Mouse (Mus musculus) adrenal gland, adult 18-20 months (tissue): Measurements from ENCODE around the gene Igll1. TPM values are rescaled to one million over a fixed set of nuclear protein-coding genes. Genes with fewer than 3 reads are reported as not detected.

ENCODE experiments used
- DNase-seq, 2 experiments: peaks; one replicate each; pipeline ENCODE4 v3.0.0; 2021 to 2022; ENCODE audit warnings: low spot score in 2 of 2
- total RNA-seq, 2 experiments: library from RNA; stranded (reverse); gene quantifications; 1 replicate in 1 of 2; 2 replicates in 1 of 2; pipeline ENCODE4 v1.2.3; 2021

Igll1 gene
- total RNA-seq, 2 experiments from 2014 or later, result not detected

DNA sequence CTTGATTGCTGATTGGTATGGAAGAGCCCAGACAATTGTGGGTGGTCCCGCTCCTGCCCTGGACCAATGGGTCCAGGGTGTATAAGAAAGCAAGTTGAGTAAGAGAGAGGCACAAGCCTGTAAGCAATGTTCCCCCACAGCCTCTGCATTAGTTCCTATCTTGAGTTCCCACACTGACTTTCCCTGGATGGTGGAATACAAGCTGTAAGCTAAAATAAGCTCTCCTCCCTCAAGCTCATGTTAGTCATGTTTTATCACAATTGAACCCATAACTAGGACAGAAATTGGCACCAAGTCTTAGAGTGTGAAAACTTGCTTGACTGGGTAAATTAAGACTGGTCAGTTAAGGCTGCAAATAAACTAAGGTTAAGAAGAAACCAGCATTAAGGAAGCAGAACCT, 8.2 kb downstream of the Igll1 start:
- no peak for DNase-seq

DNA sequence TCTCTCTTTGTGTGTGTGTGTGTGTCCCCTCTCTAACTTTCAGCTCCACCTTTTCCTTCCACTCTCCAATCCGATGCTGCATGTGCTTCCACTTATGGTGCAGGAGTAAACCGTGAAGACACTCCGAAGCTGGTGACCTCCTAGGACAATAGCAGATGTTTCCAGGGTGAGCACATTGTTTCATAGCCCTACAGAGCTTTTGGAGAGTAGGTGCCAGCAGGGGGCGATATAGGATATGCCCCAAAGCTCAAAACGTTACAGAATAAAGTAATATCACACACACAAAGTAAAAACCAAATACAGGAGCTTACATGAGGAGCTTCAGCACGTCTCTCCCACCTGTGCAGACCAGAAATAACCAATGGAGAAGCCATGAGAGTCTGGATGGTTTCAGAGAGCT, 8.9 kb downstream of the Igll1 start:
- peak; percentile 60 to 64 for DNase-seq

GRCm38 (mm10) chr16:16852411-16852810, 11.4 kb downstream of the Igll1 start:
- DNase-seq, result no peak

GRCm38 (mm10) chr16:16849196-16849595, 14.6 kb downstream of the Igll1 start:
- no peak for DNase-seq

- no peak for DNase-seq
Observed at GRCm38 (mm10) chr16:16829671-16830070, 34.1 kb downstream of the Igll1 start.

GRCm38 (mm10) chr16:16828757-16829615, 34.8 kb downstream of the Igll1 start, which contains the start of gene Spag6l:
Spag6l (minus strand) TSS chr16:16829456.
- peak in 1 of 2 experiments; percentile 6 for DNase-seq

DNA sequence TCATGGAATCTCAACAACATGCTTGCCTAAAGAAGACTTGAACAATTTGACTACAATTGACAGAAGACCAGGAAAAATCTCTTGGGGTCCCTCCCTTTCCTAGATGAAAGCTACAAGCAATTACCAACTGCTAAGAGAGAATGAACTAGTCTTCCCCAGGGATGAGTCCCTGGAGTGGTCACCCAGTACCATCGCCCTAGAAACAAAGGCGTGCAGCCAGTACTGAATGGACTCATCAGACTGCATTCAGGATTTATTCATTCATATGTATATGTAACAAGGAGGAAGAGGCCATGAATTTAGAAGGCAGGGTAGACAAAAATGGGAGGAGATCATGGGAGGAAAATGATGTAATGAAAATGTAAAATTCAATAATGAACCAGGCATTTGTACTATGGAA, 37.6 kb downstream of the Igll1 start:
- no peak for DNase-seq

GRCm38 (mm10) chr16:16825476-16825875, 38.3 kb downstream of the Igll1 start:
- DNase-seq, result no peak

Other genes starting within 250 kb of the Igll1 start
- not detected for gene Olfr19, start 187.6 kb downstream of the Igll1 start, total RNA-seq
- under 1 TPM in 1 of 2 experiments, not detected in 1; 0.36 TPM for gene Spag6l, start 34.5 kb downstream of the Igll1 start, total RNA-seq
- 10 to 100 TPM; 55.8 to 61.8 TPM for gene Top3b, start 6.8 kb upstream of the Igll1 start, total RNA-seq
- 1 to 10 TPM in 1 of 2 experiments, not detected in 1; 1.1 TPM for gene Vpreb1, start 6.9 kb upstream of the Igll1 start, total RNA-seq
- gene Ppm1f, start 32.5 kb upstream of the Igll1 start, total RNA-seq, result 10 to 100 TPM; 29.5 to 36.6 TPM
- 100 to 1,000 TPM; 157 to 186 TPM for gene Mapk1, start 119.4 kb upstream of the Igll1 start, total RNA-seq
- 1 to 10 TPM; 2.8 to 6.6 TPM for gene Ypel1, start 205.7 kb upstream of the Igll1 start, total RNA-seq
- 10 to 100 TPM; 71.7 to 90.4 TPM for gene Ppil2, start 247.3 kb upstream of the Igll1 start, total RNA-seq